Mouse (Mus musculus) gastrocnemius, adult 8-10 months (tissue): ENCODE results near the gene Ptpn23. TPM values are rescaled to one million over a fixed set of nuclear protein-coding genes. Genes with fewer than 3 reads are reported as not detected.
"Not testable (repeated sequence)": the region's sequence is repeated elsewhere in the genome, so short reads cannot be mapped to it uniquely, and the experiment has no call there.

Experiments used
- DNase-seq, 2 experiments: peaks; one replicate each; pipeline ENCODE4 v3.0.0; 2022; ENCODE audit warnings: low spot score in 2 of 2
- total RNA-seq, 4 experiments: library from RNA; stranded (reverse); gene quantifications; 2 replicates each; pipeline ENCODE4 v1.2.4; 2022

Ptpn23 gene
- 1 to 10 TPM; 7.6 to 9.9 (median 8.4) TPM for total RNA-seq

DNA sequence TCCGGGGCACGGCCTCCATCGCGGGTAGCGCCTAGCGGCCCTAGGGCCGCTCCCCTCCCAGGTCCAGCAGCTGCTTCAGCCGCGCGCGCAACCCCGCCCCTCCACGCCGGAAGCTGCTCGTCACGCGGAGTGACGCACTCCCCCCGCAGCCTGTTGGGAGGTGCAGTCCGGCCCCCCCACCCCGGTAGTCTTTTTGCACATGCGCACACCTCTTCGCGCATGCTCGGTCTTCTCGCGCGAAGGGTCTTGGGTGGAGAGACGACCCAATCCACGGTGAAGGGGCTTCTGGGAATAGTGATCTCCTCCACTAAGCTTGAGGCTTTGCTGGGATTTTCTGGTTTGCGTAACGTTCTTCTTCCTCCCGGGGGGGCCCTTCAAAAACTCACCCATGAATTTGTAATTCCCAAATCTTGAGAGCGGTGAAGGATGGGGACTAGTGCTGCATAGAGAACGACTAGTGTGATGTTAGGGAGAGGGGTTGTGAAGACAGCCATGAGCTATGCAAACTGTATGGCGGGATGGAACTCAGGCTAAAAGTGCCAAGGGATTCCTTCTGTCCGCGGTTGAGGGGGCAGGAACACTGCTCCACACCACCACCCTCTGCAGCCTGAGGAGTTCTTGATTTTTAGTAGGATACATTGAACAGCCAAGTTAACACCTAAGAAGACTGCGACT lies at the start of gene Ptpn23:
Gene Ptpn23, minus strand, starts transcription at position 115 of the 675 bp plus-strand sequence.
- DNase-seq = peak; percentile 88 to 92

DNA sequence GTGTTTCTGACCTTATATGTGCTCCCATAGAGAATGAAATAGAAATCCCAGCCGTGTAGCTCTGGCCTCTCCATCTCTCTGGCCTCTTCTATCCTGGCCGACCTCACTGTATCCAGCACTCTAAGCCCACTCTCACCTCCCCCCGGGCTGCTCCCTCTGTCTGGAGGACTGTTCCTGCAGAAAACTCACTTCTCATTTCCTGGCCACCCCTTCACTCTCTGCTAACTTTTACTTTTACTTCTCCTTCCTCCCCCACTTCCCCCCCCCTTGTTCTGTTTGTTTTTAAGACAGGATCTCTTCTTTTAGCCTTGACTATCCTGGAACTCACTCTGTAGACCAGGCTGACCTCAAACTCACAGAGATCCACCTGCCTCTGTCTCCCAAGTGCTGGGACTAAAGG lies 44.5 kb upstream of the Ptpn23 start:
- no peak for DNase-seq

DNA sequence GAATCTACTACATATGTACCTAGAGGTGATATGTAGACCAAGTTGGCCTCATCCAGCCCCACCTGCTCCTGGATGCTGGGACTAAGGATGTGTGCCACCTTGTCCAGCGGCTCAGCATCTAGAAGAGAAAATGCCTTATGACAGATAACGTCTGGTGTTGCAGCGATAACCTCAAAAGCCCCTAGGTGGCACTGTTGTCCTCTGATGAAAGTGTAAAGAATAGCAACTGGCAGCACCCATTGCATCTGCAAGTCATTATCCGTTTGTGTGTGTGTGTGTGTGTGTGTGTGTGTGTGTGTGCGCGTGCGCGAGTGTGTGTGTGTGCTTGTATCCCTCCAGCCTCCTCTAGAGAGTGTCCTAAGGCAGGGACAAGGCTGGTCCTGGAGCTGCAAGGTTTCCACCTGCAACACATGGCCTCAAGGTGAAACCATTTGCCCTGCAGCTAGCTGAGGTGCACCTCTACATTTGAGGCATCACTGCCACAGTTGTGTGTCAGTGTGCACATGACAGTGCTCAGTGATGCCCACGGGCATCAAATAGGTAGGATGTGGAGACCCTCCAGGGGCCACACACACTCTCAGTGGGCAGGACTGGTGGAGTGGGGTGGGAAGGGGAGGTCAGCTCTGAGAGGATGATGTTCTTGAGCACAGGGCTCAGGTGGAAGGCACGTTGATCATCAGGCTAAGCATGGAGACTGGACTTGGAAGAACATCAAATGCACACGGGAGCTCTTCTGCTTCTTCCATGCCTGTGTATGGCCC lies 41.0 kb upstream of the Ptpn23 start:
- peak; percentile 48 to 73 for DNase-seq

DNA sequence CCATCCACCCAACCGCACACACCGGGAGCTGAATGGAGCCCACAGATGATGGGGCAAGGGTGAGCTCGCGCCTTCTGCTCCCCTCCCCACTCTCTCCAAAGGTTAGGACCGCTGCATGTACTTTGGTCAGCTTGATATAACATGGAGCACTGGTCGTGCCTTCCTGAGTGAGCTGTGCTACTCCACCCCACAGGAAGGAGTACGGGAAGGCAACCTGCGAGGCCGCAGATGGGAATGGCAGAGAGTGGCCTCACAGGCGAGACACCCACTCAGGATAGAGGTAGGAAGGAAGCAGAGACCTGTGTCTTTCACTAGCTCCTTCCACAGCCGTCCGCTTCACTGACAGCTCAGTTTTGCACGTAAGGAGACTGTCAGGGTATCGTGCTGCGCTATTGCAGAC lies 40.3 kb upstream of the Ptpn23 start:
- no peak for DNase-seq

DNA sequence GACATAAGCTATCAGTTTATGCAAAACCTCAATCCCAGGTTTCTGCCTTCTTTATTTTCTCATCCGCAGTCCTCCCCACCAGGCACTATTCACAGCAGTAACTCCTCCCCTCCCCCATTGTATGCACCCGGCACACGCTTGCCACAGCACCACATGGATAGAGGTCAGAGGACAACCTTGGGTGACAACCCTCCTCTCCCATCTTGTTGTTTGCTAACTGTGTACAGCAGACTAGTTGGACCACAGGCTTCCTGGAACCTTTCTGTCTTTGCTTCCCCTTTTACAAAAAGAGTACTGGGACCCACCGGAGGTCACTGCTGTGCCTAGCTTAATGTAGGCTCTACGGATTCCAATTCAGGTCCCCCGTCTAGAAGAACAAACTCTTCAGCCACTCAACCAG lies 32.5 kb upstream of the Ptpn23 start:
- DNase-seq = no peak

DNA sequence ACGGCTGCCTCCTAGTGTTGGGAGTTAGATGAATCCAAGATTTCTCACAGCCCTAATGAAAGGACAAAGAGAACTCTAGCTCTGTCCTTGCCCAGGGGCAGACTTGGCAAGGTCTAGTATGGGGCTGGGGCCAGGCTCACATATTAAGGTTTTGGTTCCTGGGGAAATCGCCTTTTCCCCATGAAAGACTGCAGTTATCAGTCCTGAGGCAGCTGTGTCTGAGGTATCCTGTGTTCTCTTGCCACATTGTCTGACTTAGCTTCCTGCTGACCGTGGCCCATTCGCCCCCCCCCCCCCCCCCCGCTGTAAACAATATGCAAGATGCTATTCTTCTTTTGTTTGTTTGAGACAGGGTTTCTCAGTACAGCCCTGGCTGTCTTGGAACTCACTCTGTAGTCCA lies 32.0 kb upstream of the Ptpn23 start:
- no peak for DNase-seq

DNA sequence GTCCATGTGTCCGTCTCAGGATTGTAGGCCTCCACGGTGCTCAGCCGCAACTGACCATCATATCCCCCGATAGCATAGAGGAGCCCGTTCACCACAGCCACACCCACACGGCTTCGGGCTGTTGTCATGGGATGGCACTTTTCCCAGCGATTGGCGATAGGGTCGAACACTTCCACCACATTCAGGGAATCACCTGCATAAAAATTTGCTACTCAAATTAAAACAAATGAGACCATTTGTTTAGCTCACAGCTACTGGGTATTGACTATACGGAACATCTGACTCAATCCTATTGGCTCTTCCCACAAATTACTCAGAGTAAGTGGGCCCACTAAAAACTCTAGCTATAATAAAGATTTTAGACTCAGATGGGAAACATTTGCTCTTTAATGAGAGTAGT lies 28.0 kb upstream of the Ptpn23 start:
- DNase-seq = no peak

DNA sequence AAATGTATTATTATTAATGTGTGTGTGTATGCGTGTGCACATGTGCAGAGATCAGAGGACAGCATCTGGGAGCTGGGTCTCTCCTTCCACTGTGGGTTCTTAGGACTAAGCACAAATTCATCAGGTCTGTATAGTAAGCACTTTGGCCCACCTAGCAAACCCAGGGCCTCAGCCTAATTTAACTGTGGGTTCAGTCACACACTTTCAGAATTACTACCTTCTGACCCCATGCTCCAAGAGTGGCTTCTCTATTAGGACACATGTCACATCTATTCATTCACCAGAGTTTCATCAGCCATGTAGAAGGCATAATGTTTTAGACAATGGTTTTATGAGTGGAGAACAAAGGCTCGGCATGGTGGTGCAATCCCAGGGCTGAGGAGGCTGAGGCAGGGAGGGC lies 25.0 kb upstream of the Ptpn23 start:
- no peak for DNase-seq

DNA sequence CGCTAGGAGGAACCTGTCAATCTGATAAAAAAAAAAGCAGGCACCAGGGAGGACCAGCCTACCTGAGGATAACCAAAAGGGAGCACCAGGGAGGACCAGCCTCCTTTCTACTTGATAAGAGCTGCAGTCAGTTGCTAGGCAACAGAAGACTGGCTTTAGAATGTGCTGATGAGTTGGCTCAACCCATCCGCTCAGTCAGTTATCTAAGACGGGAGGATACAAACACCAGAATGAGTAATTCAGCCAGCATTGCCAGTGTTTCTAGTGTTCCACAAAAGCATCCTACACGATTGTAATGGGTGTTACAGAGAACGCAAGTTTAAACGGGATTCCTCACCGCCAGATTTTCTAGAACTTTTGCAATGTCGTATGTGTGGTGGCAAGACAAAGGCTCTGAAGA lies 23.2 kb upstream of the Ptpn23 start:
- DNase-seq = no peak

DNA sequence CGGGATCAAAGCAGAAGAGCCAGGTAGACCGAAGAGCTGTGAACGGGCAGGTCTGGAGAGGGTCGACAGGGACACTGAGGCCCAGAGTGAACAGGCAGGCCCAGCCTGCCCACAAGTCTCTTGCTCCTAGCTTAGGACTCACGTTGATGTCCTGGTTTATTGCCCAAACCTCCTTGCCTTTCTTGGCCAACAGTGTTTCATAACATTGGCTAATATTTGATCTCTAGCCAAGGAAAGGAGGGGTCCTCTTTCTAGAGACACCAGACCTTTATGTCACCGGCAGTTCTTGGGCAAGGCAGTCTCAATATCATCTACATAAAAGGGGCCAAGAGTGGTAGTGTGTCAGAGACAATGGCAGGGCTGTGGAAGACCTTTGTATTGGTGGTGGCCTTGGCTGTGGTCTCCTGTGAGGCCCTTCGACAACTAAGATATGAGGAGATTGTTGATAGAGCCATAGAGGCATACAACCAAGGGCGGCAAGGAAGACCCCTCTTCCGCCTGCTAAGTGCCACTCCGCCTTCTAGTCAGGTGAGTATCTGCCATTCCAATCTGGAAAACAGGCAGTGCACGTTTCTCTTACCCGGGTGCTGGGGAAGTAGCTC lies 11.6 kb upstream of the Ptpn23 start, which contains the start of gene Ngp:
Gene Ngp, plus strand, starts transcription at position 237 of the 602 bp plus-strand sequence.
- no peak for DNase-seq

DNA sequence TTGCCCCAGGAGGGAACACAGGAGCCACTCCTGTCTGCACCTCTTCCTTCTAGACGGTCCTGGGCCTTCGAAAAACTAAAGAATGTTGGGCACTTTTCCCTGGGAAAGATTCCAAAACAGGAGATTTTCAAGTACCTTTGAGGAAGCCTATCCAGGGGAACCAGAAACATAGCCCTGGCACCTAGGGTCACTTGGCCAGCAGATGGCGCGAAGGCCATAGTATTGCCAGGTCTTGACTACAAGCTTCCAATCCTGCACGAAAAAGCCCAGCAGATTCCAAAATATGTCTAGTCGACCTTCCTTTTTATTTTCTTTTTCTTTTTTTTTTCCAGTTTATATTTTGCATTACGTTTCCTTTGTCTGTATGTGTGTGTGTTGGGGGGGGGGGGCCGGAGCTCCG lies 5.8 kb upstream of the Ptpn23 start:
- DNase-seq = no peak

DNA sequence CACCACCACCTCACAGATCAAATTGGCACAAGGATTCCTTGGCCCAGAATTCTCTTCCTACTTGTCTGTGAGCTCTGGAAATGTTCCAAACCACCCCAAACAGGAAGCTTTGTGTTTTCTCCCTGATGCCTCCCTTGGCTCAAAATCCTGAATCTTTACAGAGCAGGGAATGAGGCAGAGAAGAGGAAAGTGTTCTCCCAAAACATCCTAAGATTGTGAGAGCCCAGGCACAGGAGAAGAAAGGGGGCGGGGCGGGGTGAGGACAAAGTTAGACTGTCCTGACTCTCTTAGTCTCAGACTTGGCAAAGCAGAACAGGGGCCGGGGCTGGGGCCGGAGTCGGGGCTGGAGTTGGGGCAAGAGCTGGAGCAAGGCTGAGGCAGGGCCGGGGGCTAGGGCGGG lies 4.9 kb upstream of the Ptpn23 start:
- DNase-seq = no peak

DNA sequence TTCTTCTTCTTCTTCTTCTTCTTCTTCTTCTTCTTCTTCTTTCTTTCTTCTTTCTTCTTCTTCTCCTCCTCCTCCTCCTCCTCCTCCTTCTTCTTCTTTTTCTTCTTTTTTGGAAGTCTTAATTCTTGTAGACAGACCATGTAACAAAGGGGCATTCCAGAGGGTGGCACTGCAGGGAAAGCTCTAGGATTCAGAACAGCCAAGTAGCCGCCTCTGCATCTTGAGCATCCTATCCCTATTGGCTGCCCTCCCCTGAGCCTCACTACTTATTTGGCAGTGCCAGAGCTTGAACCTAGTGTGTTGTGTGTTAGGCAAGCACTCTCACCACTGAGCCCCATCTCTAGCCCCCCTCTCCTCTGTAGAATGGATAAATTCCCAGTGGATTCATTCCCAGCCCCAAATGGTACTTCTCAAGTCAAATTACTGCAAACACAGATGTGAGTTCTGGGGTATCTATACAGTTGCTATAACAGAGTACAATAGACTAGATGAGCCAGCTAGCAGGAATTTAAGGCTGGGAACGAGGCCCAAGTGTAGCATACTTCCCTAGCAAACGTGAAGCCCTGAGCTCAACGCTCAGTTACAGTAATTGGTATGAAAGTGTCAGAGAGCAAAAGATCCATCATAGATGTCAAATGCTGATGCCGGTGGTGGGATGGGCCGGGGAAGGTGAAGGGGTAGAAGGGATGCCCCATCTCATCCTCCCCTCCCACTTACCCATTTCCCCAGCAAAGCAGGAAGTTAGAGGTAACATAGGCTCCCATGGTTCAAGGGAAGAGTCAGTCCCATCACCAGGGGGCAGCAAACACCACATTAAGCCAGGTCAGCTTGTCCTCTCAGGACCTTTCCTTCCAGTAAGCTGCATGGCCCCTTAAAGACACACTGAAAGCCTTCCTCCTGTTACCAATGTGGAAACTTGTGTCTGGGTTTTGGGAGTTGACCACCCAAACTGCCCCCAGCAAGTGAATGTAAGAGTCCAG lies 3.2 kb upstream of the Ptpn23 start:
- DNase-seq = peak; percentile 70 to 75

DNA sequence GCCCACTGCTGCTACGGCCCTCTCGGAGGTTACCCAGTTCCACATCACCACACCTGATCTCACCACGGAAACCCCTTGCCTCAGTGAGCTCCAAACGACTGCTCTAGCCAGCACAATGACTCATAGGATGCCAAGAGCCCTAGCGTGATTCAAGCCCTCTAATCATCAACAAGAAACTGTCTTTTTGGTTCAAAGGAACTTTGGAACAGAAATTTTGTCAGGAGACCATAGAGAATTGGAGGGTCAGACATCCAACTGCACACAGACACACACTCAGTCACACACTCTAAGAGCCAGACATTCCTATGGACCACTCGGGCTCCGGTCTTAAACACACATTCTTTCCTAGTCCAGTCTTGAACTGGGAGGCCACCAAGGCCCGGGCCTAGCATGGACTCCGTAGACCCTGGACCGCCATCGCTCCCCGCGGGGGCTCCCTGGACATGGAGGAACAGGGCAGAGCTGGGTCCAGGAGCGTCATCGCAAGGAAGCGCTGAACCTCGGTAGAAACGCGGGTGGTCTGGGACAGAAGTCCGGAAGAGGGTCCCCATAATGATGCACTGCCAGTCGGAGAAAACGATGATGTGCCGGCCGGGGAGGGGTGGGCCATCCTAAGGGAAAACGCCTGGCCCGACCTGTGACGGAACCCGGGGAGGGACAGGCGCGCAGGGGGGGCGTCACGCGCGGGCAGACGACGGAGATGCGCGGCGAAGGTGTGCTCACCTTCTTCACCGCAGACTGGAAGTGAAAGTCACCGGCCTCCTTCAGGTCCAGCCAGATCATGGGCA lies 508 bp downstream of the Ptpn23 start:
- DNase-seq = no peak

DNA sequence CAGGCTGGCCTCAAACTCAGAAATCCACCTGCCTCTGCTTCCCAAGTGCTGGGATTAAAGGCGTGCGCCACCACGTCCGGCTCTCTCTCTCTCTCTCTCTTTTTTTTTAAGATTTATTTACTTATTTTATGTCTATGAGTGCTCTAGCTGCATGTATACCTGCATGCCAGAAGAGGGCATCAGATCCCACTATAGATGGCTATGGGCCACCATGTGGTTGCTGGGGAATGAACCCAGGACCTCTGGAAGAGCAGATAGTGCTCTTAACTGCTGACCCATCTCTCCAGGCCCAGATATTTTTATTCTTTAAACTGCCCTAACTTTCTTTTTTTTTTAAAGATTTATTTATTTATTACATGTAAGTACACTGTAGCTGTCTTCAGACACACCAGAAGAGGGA lies 4.8 kb downstream of the Ptpn23 start:
- DNase-seq = not testable (repeated sequence)

DNA sequence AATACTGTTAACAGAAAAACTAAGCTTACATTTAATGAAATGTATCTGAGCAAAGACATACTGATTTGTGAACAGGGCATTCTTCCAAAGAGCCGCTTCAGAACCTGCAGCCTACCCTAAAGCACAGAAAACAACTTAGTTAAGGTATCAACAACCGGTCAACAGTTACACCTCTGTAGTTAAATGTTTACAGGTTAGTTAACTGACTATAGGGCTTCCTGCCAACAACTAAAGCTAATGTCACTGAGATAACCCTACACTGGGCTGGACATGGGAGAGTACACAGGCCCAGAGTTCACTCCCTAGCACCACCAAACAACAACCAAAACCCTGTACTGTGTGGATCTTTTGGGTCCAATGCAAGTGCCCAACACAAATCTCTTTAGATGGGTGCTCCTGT lies 5.3 kb downstream of the Ptpn23 start:
- no peak for DNase-seq

DNA sequence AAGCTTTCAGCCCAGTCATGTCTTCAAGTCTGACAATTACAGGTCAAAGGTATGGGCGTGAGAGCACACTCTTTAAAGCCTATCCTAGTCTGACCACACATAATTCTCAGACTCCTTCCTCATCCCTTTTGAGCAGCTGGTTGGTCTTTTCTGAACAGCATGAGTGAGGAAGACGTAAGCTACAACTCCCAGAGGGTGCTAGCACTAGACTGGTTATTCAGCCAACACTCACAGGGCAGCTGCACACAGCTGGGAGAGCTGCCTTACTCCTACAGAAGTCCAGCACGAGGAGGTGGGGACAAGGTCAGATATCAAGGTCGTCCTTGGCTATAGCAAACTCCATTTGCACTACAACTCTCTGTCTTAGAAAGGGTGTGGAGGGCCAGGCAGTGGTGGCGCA lies 7.4 kb downstream of the Ptpn23 start:
- DNase-seq = no peak

DNA sequence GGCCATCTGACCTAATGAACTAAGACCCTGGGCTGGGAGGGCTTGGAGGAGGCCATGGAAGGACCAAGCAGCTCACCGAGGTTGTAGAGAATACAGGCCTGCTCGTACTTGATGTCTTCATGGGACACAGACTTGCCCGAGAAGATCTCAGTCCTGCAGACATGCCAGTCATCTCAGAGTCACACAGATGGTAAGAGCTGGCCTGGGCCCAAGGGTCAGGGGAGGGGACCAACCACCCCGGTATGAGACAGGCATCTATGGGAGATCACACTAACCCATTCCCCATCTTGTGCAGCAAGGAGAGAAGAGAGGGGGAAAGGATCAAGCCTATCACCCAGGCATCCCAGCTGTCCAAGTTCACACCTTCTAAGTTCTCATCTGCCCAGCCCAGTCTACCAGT lies 14.7 kb downstream of the Ptpn23 start:
- no peak for DNase-seq

DNA sequence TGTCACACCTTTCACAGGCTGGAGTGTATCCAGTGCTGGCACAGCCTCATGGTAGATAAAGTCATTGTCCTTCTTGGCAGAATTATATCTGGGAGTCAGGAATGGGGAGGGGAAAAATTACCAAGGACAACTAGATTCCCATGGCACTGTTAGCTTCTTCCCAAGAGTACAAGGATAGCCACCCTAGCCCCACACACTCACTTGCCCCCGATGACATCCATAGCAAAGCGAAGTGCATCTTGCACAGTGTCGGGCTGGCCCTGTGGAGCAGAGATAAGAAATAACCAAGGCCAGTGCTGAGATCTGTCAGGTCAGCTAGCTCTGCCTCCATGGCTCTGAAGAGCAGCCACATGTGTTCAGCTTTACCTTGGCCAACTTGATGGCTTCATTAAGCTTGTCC lies 17.2 kb downstream of the Ptpn23 start:
- DNase-seq = no peak

DNA sequence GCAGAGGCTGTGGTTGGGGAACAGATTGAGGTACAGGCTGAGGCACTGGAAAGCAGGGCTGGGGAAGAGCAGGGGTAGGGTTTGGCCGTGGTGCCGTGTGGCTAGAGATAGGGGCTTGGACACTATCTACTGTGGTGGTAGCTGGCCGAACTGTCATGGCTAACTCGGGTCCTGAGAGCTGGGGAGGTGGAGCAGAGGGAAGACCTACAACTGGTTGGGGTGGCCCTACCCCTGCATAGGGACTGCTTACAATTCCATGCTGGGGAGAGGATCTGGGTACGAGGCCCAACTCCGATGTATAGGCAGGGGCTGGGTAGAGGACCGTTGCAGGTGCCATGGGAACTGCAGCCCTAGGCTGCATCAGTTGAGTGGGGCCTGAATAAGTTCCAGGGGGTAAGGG lies 20.0 kb downstream of the Ptpn23 start:
- DNase-seq = no peak
